Mouse (Mus musculus) retina, postnatal 7 days (tissue): ENCODE results near the gene Aurka.

ENCODE experiments used
- DNase-seq: peaks from one replicate; pipeline ENCODE4 v3.0.0-alpha.2; 2012; ENCODE audit warnings: low read depth, low spot score

Gene Aurka

DNA sequence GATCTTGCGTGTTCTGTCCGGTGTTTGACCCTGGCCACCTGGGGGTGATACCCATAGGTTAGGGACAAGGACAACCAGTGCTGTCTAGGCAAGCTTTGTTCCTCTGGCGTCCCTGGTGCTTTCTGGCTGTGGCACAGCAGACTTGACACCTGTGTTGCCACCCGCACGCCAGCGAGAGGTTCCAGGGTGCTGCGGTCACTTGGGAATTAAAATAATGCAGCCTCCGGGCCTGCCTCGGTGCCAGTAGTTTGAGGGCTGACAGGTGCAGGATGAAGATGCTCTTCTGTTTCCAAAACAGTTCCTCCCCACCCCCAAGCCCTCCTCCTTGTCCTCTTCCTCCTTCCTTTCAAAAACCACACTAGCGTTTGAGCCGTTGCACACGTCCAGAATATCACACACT is 11.6 kb upstream of the Aurka start:
- no peak for DNase-seq

DNA sequence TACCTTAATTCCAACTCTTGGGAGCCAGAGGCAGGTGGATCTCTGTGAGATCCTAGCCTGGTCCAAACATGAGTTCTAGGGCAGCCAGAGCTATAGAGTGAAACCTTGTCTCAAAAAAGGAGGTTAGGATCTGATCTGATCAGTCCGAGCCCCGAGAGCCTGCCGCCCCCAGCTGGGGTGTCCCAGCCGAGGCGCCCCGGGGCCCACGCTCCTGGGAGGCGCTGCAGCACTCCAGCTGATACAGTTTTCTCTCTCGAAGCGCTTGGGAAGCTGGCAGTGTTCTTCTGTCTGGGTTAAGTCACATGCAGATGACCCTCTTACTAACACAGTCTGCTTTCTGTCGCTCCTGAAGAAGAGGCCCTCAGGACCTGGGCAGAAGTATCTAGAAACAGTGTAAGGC is 11.0 kb upstream of the Aurka start:
- DNase-seq, result no peak

DNA sequence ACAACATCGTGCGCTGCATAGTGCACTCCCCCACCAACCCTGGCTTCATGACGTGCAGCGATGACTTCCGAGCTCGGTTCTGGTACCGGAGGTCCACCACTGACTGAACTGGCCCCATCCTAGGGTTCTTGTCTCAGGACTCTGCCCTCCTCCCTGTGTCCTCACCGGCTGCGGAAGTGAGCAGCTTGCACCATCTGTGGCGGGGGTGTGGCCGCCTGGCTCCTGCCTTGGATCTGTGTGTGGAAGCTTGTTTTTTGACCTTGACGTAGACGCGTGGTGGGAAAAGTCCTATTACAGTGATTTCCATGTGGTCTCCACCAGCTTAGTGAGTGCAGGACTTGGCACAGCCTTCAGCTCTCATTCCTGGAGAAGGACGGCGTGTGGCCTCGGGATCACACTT is 10.2 kb upstream of the Aurka start:
- DNase-seq, result no peak

DNA sequence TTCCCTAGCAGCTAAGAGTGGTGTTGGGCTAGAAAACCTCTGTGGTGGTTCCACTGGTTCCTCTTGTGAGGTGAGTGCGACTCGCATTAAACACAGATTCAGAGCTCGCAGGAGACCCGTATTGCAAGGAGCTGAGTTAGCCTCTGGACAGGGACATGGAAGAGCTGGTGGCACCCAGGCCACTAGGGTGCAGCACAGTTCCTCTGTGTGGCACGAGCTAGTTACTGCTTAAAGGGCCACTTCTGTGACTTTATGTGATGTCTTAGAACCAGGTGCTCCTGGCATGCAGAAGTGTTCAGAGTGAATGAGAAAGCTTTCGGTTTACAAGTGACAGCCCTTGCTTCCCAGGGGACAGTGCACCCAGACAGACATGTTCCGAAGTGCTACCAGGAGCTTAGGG is 8.0 kb upstream of the Aurka start:
- DNase-seq, result no peak

DNA sequence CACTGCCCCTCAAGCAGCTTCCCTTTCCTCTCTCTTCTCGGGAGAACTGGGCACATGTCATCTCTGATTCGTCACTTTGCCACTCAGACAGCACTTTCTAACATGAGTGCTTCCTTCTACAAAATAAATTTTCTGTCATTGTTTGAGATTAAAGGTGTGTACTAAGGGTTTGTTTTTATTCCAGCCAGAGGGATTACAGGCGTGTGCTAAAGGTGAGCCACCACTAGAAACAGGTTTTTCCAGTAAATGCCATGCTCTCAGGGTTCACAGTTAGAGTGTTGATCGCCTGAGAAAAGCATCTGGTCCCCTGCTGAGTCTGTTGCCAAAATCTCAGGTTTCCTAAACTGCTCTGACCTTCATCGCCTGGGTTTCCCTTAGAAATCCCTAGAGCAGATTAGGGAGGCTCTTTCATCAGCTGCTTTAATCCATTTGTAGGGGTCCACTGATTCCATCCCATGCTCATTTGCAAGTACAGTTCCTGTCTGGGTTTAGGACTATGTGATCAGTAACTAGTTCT is 6.7 kb upstream of the Aurka start:
- no peak for DNase-seq

DNA sequence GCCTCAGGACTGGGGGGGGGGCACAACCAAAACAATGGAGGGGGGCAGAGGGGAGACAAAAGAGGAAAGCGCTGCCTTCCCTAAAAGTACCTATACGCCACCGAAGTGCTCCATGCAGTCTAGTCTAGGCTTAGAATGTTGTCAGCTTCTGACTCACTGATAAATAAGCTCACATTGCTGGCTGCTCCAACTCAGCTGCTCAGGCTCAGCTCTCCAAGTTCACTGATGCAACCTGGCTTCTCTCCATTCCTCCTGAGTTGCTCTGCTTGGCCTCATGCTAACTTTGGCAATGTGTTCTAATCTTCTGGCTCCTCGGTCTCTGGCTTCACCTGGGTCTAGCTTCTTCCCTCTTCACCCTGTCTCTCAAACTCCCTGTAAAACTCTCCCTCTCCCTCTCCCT is 6.2 kb upstream of the Aurka start:
- no peak for DNase-seq

DNA sequence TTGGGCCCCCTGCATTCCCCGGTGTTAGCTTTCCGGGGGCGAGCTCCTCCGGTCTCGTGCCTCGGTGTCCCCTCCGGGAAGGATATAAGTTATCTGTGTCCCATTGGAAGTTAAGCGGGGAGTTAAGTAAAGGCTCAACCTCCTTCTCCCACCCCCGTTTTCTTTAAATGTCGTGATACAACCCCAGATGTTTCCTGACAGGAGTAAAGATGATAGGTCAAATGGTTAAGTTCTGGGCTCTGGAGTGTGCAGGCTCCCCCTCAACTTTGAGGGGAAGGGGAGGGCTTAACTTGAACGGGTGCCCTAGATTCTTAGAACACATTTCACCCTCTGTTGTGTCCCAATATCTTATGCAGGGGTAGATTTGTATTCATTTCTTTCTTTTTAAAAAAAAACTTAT is 923 bp upstream of the Aurka start:
- DNase-seq, result no peak

DNA sequence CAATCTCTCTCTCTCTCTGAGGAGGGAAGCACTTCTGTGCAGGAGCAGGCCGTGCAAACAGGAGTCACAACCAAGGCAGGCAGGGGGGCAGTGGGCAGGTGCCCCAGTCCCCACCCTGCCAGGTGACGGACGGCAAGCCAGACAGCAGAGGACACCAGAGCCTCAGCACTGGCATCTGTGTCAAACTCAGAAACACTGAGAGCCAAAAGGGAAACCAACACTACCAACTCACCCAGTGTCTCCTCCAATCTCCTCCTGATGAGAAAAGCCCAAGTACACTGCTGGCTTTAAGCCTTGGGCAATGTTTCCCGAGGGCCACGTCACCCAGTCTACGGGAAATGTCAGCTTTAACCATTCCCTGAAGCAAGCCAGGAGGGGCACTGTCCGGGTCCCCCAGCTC is 7.2 kb downstream of the Aurka start:
- no peak for DNase-seq

DNA sequence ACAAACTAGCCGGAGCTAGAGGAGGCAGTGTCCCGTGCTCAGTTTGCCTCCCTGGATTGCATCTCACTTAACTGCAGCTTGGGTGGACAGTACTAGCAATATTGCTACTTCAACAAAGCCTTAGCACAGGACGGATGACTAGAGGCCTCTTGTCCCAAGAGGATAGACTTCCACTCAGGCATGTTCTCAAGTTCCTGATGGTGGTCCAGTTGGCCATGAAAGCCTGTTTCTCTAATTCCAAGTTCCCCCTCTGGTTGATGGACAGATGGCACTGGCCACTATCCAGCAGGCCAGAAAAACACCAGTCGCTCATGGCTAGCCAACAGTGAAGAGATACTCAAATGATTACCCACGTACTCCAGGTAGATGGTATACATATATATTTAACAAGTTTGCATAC is 14.5 kb downstream of the Aurka start:
- no peak for DNase-seq

DNA sequence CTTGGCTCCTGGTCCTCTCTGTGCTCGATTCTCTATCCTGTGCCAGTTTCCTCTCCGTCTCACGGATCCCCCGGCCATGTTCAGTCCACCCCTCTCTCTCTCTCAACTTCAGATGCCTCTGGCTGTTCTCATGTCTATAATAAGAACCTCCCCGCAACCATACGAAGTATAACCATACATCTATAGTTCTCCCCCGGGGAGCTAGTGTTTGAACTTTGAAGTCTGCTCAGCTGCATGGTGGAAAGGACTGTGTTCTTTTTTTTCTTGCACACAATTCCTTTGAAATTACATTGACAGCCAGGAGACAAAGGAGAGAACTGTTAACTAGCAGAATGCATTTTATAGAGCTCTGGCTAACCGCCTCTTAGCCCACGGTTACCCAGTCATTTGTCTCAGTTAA is 15.6 kb downstream of the Aurka start:
- no peak for DNase-seq

DNA sequence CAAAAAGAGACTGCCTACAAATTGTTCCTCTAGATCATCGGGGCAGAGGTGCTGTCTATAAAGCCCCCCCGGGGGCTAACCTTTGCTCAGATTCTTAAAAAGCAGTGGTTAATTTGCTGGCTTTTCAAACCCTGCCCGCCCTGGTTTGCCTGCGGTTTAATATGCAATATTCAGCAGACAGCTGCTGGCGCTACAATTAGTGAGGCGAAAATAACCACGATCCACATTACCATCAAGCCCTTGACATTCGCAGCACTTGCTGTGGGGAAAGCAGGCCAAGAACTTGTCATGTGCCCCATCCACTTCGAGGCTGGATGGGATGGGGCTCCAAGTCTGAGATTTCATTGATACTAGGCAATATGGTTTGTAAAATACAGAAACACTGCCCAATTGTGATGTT is 17.1 kb downstream of the Aurka start:
- DNase-seq, result no peak

DNA sequence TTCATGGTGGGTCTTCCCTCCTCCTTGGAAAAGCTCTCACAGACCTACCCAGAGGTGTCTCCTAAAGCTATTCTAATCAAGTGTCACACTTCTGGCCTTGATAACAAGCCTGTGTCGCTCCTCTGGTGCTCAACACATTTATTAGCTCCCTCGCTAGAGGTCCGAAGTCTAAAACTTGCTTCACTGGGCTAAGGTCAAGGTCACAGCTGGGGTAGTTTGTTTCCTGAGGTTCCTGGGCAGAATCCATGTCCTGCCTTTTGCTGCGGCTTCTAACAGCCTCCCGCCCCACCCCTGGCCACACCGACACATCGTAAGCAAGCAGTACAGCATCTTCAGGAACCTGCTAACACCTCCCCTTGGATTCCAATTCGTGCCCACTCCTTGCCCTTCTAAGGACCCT is 19.6 kb downstream of the Aurka start:
- DNase-seq, result no peak

DNA sequence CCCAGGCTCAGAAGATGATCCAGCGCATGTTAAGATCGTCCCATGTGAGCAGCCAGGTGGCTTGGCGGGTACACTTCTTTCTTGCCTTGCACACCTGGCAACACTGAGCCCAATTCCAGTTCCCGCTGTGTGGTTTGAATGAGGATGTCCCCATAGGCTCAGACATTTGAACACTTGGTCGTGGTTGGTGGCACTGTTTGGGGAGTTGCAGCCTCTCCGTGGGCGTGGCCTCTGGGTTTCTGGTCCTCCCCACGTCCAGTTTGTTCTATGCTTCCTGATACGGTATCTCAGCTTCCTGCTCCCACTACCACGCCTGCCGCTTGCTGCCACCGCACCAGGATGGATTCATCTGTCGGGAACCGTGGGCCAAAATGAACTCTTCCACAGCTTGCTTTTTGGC is 20.6 kb downstream of the Aurka start:
- no peak for DNase-seq

DNA sequence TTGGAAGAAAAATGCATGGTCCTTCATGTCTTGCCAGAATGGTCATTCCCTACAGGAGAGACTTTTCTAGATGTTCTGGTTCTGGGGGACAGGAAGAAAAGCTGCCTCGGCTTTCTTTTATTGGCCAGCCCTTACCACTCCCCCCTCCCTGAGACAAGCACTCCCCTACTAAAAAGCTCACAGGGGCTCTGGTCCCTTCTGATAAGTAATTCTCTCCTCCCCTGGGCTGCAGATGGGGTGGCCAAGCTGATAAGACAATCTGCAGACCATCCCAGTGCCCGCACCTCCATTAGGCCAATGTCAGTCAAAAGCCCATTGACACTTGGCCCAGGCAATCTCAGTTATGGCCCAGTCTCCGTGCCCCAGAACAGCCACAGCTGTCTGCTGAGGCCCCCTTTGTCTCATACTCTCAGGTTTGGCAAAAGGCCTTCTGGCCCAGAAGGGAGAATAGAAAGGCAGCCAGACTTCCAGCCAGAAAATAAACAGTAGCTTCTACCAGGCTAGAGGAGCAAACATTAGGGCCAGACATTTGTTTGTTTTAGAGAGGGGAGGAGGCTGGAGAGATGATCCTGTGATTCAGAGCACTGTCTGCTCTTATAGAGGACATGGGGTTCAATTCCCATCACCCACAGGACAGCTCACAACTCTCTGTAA is 21.9 kb downstream of the Aurka start:
- no peak for DNase-seq

DNA sequence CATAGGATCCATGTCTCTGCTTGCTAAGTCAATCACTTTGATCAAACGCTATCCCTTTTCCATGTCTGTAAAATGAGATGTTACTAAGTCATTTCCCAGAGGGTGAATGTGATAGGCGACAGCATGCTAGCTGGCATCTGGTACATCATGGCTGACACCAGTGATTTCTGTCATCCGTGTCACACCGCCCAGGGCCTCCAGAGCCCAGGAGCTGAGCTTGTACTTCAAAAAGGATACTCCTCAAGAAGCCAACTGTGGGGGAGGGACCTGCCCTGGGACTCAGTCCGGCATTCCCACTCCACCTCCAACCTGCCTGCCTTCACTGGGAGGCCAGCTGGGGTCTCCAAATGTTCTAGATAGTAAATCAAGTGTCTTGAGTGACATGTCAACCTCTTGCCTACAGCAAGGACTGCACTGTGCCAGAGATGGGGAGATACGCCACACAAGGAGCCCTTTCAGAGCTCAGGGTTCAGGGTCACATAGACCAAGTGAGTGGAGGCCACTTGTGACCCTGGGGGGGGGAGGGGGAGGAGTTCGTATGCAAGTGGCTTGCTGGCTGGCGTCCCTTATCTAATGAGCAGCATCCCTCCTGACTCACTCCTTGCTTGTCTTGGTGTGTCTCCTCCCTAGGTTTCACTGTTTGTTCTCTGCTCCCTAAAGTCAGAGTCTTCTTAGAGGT is 23.3 kb downstream of the Aurka start:
- DNase-seq, result no peak

DNA sequence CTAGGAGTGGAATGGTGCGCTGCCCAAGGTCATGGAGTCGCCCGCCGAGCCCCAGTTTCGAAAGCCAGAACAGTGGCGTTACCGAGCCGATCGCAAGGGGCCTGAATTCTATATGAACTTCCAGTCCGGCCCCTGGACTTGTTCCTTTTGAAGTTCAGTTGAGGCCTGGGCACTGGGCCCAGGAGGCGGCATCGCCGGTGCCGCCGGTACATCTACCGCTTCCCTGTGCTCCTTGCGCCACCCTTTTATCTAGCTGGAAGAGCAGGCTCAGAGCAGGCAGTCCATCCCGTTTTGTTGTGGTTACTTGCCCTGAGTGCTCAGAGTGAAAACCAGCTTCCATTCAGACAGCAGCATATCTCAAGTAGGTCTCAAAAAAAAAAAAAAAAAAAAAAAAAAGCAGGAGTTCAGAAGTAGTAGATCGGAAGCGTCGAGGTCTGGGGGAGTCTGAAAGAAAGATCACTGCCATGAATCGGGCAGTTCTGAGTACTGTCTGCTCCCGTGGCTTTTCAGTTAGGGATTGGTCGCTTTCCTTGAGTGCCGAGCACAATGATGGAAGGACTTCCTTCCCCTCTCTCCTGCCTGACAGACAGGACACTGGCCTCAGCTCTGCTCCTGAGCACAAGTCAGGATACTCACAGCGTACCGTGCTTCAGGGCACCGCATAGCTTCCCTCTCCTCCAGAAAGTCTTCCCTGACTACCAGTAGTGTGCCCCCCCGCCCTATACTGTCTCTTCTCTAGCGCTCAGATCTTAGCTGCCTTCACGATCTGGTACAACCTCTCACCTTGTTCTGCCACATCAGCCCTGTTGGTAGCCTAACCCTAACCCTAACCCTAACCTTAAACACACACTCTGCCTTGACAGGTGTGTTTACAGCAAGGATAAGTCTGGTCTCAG is 24.1 kb downstream of the Aurka start:
- no peak for DNase-seq

DNA sequence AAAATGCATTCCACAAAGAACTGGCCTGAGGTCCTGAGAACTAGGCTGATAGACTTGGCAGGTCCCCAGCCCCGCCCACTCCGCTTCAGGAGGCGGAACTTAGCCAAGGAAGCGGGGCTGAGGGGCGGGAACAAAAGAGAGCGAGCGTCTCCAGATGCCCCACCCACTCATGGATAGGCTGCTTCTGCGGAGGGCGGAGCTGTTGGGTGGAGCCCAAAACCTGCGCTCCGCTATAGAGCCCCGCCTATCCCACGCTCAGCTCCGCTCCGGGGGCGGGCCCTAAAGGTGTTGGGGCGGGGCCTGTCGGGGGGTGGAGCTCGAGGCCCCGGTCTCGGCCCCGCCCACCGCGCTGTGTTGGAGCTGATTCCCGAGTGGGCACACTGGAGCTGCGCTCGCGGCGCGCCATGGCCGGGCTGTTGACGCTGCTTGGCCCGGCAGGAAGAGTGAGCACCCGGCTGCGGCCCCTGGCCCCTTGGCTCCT is 25.0 kb downstream of the Aurka start, which contains the start of gene Fam210b:
TSS of gene Fam210b (plus strand) at position 308 of the 481 bp plus-strand sequence.
- DNase-seq, result peak; percentile 96

DNA sequence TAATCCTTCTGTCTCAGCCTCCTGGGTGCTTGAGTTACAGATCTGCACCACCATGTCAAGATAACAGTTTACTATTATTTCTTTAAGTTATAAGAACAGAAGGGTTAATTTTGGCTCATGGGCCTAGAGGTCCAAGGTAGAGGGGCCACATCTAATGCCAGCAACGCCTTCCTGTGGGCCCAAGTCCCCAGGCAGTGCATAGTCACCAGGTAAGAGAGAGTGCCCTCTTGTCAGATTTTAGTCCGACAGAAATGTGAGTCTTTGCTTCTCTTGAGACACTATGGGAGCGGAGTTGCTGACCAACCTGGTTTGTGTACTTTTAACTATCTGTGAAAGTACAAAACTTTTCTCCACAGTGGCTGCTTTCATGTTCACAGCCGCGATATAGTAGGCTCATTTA is 25.7 kb downstream of the Aurka start:
- no peak for DNase-seq

DNA sequence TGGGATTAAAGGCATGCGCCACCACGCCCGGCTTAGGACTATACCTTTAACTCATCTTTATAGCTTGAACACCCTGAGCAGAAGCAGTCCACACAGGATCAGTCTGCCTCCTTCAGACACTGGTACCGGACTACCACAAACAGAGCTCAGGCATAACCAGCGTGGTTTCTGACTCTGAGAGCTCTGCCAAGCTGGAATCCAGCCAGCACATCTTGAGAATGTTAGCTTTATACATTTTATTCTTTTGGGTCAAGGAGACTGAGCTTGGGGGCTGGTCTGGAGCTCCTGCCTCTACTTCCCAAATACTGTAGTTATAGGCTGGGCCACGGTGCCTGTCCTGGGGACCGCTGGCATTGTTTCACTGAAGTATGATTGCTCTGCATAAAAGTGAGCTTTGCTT is 26.6 kb downstream of the Aurka start:
- no peak for DNase-seq

DNA sequence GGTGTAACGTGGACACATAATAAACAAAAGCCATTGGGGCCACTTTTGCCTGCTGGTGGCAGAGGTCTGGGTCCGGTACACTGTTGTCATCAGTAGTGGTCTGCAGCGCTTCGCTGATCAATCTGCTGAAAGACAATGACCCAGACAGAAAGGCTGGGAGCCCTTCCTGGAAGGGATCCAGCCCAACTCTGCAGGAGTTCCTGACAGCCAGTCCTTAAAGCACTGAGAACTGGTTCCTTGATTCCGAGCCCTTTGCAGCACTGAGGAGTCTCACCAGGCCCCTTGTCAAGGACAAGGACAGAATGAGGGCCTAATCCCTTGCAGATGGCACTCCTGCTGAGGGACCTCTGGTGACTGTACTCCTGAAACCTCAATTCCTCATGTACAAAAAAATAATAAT is 28.7 kb downstream of the Aurka start:
- no peak for DNase-seq

DNA sequence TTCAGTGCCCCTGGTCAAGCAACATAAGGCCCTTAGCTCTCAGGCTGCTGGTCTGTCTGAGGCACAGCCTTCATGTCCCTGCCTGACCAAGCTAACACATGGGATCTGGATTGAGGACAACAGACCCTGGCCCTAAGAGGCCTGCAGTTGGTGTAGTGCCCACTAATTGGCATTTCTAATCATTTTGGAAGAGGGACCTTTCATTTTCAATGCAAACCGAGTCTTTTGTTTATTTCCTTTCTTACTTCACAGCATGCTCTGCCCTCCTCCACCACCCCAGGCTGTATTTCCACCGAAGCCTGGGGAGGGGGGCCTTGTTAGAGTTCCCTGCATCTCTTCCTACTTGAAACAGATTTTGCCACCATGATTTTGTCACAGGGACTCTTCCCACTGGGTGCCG is 29.4 kb downstream of the Aurka start:
- DNase-seq, result no peak

DNA sequence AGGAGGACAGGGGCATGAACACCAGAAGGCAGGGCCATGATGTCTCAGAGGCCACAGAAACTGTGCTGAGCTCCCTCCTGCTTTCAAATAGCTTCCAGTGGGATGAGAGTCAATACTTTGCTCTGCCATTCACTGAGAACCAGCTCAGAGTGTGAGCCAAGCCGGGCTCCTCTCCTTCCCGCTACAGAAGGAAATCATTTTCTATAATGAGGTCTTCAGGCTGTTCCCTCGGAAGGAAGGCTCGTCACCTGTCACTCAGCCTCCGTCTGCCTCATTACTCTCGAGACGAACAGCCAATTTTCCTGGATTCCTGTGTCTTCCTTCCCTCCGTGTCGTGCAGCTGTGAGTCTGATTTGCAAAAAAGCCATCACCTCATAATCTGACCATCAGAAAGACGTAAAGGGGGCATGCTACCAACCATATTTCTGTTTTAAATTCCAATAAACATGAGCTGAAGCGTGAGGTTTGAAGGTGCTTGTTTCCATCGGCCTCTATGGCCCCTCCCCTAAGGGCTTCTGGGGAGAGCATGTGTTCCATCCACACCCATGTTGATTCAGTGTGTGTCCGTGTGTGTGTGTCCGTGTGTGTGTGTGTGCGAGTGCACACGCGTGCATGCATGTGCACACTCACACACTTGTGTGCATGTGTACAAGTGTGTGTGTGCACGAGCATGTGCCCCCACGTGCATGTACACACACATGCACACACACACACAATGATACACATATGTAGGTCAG is 32.0 kb downstream of the Aurka start:
- DNase-seq, result no peak
